In genomic region chr7:4452644-4453043, GRCm38 (mm10) we compare ENCODE assay signal across 12 mouse cellular contexts. TPM values are rescaled to one million over a fixed set of nuclear protein-coding genes. Genes with fewer than 3 reads are reported as not detected.
DNase-seq lines count a peak whose midpoint lies in the region; ATAC-seq and TF ChIP-seq lines count a peak whose summit lies in the region.
"Had no signal": no experiment of that assay in that cellular context is flagged by ENCODE, and none has a peak within 500 bp of the region (broad histone marks: within the 10 kb centered on the region; RNA-seq: fewer than 3 reads in every experiment).

No protein-coding gene starts in this region.

- peaks cover 8% of the 10 kb centered on the region for H3K4me1 ChIP-seq in liver, embryonic 11.5 days (replicated peaks; ENCODE audit: control insufficient read depth, insufficient read depth, low read length)
- H3K4me1 ChIP-seq in intestine, embryonic 15.5 days (replicated peaks): no peaks in the 10 kb centered on the region
- H3K4me1 ChIP-seq in lung, postnatal 0 days (ENCODE audit: insufficient read depth, low read depth, low read length): peaks cover 3% of the 10 kb centered on the region; the same call in 1 of the 2 replicates
- H3K4me1 ChIP-seq: heart, embryonic 13.5 days; hindbrain, embryonic 15.5 days had no signal

- H3K4me2 ChIP-seq in liver, embryonic 11.5 days: no peak overlapping the region
- H3K4me2 ChIP-seq in intestine, embryonic 15.5 days (replicated peaks): no peak overlapping the region
- H3K4me2 ChIP-seq in lung, postnatal 0 days (replicated peaks; ENCODE audit: low read depth, low read length): no peak overlapping the region
- H3K4me2 ChIP-seq: heart, embryonic 13.5 days; hindbrain, embryonic 15.5 days had no signal

- no peak overlapping the region for H3K27ac ChIP-seq in liver, embryonic 11.5 days (ENCODE audit: low read depth, low read length)
- H3K27ac ChIP-seq in intestine, embryonic 15.5 days: peak overlapping the region; percentile 51
- peak overlapping the region; percentile 75 for H3K27ac ChIP-seq in lung, postnatal 0 days (ENCODE audit: low read length)
- H3K27ac ChIP-seq: heart, embryonic 13.5 days; hindbrain, embryonic 15.5 days had no signal

- H3K27me3 ChIP-seq in liver, embryonic 11.5 days (replicated peaks; ENCODE audit: control insufficient read depth, insufficient read depth, low read length): no peaks in the 10 kb centered on the region
- no peaks in the 10 kb centered on the region for H3K27me3 ChIP-seq in intestine, embryonic 15.5 days (replicated peaks)
- H3K27me3 ChIP-seq in lung, postnatal 0 days (replicated peaks; ENCODE audit: insufficient read depth, low read length): no peaks in the 10 kb centered on the region
- H3K27me3 ChIP-seq: heart, embryonic 13.5 days; hindbrain, embryonic 15.5 days had no signal

- 23% methylated on average over 4 of the region's 4 CpGs for WGBS in liver, embryonic 11.5 days
- 23% methylated on average over 4 of the region's 4 CpGs for WGBS in intestine, embryonic 15.5 days
- WGBS in lung, postnatal 0 days: 14% methylated on average over 4 of the region's 4 CpGs

- no peaks in the 10 kb centered on the region for H3K9me3 ChIP-seq in liver, embryonic 11.5 days (ENCODE audit: control insufficient read depth, low read length)
- no peaks in the 10 kb centered on the region for H3K9me3 ChIP-seq in intestine, embryonic 15.5 days
- no peaks in the 10 kb centered on the region for H3K9me3 ChIP-seq in lung, postnatal 0 days (ENCODE audit: low read length)
- H3K9me3 ChIP-seq: heart, embryonic 13.5 days; hindbrain, embryonic 15.5 days had no signal

- no peak for TF ChIP-seq CTCF in lung, postnatal 0 days (IDR thresholded peaks at IDR 0.05)

- H3K36me3 ChIP-seq in liver, embryonic 11.5 days (ENCODE audit: control insufficient read depth, insufficient read depth, low read length): no peaks in the 10 kb centered on the region
- no peaks in the 10 kb centered on the region for H3K36me3 ChIP-seq in intestine, embryonic 15.5 days
- H3K36me3 ChIP-seq in lung, postnatal 0 days (ENCODE audit: insufficient read depth, low read length): no peaks in the 10 kb centered on the region
- H3K36me3 ChIP-seq: heart, embryonic 13.5 days; hindbrain, embryonic 15.5 days had no signal

- H3K9ac ChIP-seq in liver, embryonic 11.5 days (ENCODE audit: low read depth, low read length): no peak overlapping the region
- H3K9ac ChIP-seq in intestine, embryonic 15.5 days: no peak overlapping the region
- no peak overlapping the region for H3K9ac ChIP-seq in lung, postnatal 0 days (replicated peaks; ENCODE audit: low read depth)
- H3K9ac ChIP-seq: heart, embryonic 13.5 days; hindbrain, embryonic 15.5 days had no signal

- TF ChIP-seq EP300 in lung, postnatal 0 days (IDR thresholded peaks at IDR 0.05): 0 out of 2 replicates have a peak, but pooled peaks have one; percentile 15

- ATAC-seq in liver, embryonic 11.5 days (replicated peaks; ENCODE audit: low FRiP score): peak; percentile 57; the same call in 1 of the 2 replicates
- ATAC-seq in intestine, embryonic 15.5 days: peak; percentile 91
- peak; percentile 93 for ATAC-seq in lung, postnatal 0 days
- no peak for ATAC-seq in megakaryocyte progenitor cell, adult 5-6 weeks (replicated peaks; ENCODE audit: poor library complexity)

- DNase-seq in liver, embryonic 11.5 days (ENCODE audit: low spot score): no peak
- DNase-seq in liver: no peak
- peak; percentile 84 for DNase-seq in lung, postnatal 0 days (ENCODE audit: low spot score)
- peak; percentile 62 to 69 for DNase-seq in urinary bladder, postnatal 36 days (ENCODE audit: low spot score in 2 of 2)
- no peak for DNase-seq in yolk sac, embryonic 10.5 days (ENCODE audit: low spot score)
- DNase-seq: cerebellum, adult 18-20 months; layer of hippocampus, adult 9-11 months had no signal

- no peak overlapping the region for H3K4me3 ChIP-seq in liver, embryonic 11.5 days (ENCODE audit: low read depth, low read length)
- H3K4me3 ChIP-seq in intestine, embryonic 15.5 days (replicated peaks): no peak overlapping the region
- no peak overlapping the region for H3K4me3 ChIP-seq in lung, postnatal 0 days (ENCODE audit: low read depth, low read length)
- H3K4me3 ChIP-seq: heart, embryonic 13.5 days; hindbrain, embryonic 15.5 days had no signal

RNA-seq across cellular contexts. Expression of gene Rdh13, which starts 7.2 kb away (rescaled TPM):
- 17.4 and 18.2 TPM in 2 replicates for polyA plus RNA-seq in liver, embryonic 11.5 days (2014; fragmentation: Nextera tagmentation; extraction: Ambion mirVana)
- polyA plus RNA-seq in intestine, embryonic 15.5 days (2015; fragmentation: Nextera tagmentation; extraction: Ambion mirVana): 28.7 and 28.9 TPM in 2 replicates
- 14.1 and 17.4 TPM in 2 replicates for polyA plus RNA-seq in lung, postnatal 0 days (2015; fragmentation: Nextera tagmentation; extraction: Ambion mirVana)
- 3.3 and 4.7 TPM in 2 replicates for total RNA-seq in megakaryocyte progenitor cell, adult 5-6 weeks (2015)
- total RNA-seq in megakaryocyte progenitor cell, adult 5-6 weeks (2017): 16.1 and 32.6 TPM in 2 replicates

RNA-seq across cellular contexts. Expression of gene Eps8l1, which starts 7.8 kb away (rescaled TPM):
- polyA plus RNA-seq in liver, embryonic 11.5 days (2014; fragmentation: Nextera tagmentation; extraction: Ambion mirVana): 2.0 and 2.6 TPM in 2 replicates
- polyA plus RNA-seq in intestine, embryonic 15.5 days (2015; fragmentation: Nextera tagmentation; extraction: Ambion mirVana): 3.4 and 3.9 TPM in 2 replicates
- 15.0 and 22.5 TPM in 2 replicates for polyA plus RNA-seq in lung, postnatal 0 days (2015; fragmentation: Nextera tagmentation; extraction: Ambion mirVana)
- 2.0 and 2.8 TPM in 2 replicates for total RNA-seq in megakaryocyte progenitor cell, adult 5-6 weeks (2015)
- total RNA-seq in megakaryocyte progenitor cell, adult 5-6 weeks (2017): 1.6 and 5.1 TPM in 2 replicates

RNA-seq across cellular contexts. Expression of gene Ppp1r12c, which starts 48.8 kb away (rescaled TPM):
- polyA plus RNA-seq in liver, embryonic 11.5 days (2014; fragmentation: Nextera tagmentation; extraction: Ambion mirVana): 46.2 and 48.0 TPM in 2 replicates
- polyA plus RNA-seq in intestine, embryonic 15.5 days (2015; fragmentation: Nextera tagmentation; extraction: Ambion mirVana): 42.4 and 45.8 TPM in 2 replicates
- 52.6 and 55.4 TPM in 2 replicates for polyA plus RNA-seq in lung, postnatal 0 days (2015; fragmentation: Nextera tagmentation; extraction: Ambion mirVana)
- total RNA-seq in megakaryocyte progenitor cell, adult 5-6 weeks (2015): 85.6 and 97.7 TPM in 2 replicates
- total RNA-seq in megakaryocyte progenitor cell, adult 5-6 weeks (2017): 106 and 112 TPM in 2 replicates

RNA-seq across cellular contexts. Expression of gene Gp6, which starts 55.1 kb away (rescaled TPM):
- polyA plus RNA-seq in liver, embryonic 11.5 days (2014; fragmentation: Nextera tagmentation; extraction: Ambion mirVana): 5.1 and 5.7 TPM in 2 replicates
- 0.08 and 0.19 TPM in 2 replicates for polyA plus RNA-seq in intestine, embryonic 15.5 days (2015; fragmentation: Nextera tagmentation; extraction: Ambion mirVana)
- 0.54 and 0.57 TPM in 2 replicates for polyA plus RNA-seq in lung, postnatal 0 days (2015; fragmentation: Nextera tagmentation; extraction: Ambion mirVana)
- not detected in 2 replicates for total RNA-seq in megakaryocyte progenitor cell, adult 5-6 weeks (2015)
- not detected in 2 replicates for total RNA-seq in megakaryocyte progenitor cell, adult 5-6 weeks (2017)
- total RNA-seq: gastrocnemius, adult 18-20 months had no signal
- polyA plus RNA-seq: hindbrain, embryonic 15.5 days had no signal

Comparison
In these comparisons a context has a peak if more than half of its experiments do, and no peak if none do; other contexts are left out.
1. DNase-seq: peak in lung, postnatal 0 days (single experiment) and urinary bladder, postnatal 36 days (2 of 2); none in liver, embryonic 11.5 days (single experiment), liver (single experiment) and yolk sac, embryonic 10.5 days (single experiment).